Mouse (Mus musculus) embryo, embryonic 10.5 days (tissue): Measurements from ENCODE around the gene Olfr853.

Experiments used
- DNase-seq: peaks from one replicate; pipeline ENCODE4 v3.0.0-alpha.2; 2015; ENCODE audit warnings: low spot score

Gene Olfr853

DNA sequence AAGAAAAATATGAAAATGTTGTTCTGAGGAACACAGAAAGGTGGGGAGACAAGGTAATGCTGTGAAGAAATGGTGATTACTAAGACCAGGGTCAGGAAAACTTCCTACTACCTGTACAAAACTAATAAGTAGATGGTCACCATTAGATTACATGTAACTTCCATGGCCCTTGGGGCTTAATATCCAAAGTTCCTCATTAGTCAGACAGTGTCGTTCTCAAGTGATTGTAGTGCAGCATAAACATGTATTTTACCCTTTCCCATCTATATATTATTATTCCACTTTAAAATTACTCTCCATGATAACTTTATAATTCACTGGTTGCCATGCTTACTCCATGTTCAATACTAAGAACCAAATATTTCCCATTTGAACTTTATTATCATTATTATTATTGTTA is at the start of gene Olfr853:
Olfr853 (minus strand) TSS at position 101 of the 400 bp plus-strand sequence.
- no peak for DNase-seq

DNA sequence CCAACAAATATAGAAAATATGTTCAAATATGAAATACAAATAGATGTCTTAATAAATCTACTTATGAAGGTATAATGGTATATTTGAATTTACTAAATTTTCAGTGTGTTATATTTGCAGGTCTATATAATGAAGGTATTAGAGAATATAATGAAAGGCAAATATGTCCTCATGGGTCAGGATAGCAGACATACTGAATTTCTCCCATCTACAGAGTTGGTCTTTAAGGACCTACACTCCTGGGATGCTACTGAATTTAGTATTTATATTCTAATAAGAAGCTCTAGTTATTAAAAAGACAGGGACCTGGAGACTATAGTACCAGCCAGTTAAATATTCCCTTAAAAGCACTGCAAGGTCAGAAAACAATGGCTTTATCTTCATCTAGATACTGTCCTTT is 41.4 kb upstream of the Olfr853 start, which contains the start of gene Olfr855:
Olfr855 (plus strand) TSS at position 301 of the 400 bp plus-strand sequence.
- DNase-seq = no peak

DNA sequence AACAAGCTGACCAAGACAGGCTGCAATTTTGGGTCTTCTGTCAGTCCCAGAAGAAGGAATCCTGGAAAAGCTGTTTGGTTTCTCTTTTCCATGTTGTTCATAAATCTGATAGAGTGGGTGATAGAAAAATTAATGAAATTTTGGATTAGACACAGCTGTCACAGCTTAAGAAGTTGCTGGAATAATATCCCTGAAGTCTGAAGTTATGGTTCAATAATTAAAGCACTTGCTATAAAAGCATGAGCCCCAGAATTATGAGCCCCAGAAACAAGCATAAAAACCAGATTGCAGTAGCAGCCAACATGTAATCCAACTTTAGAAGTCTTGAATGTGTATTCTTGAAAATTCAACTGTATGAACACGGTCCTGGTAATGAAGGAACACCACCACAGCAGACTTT is 26.4 kb upstream of the Olfr853 start, which contains the start of gene Olfr854:
Olfr854 (minus strand) TSS at position 101 of the 400 bp plus-strand sequence.
- no peak for DNase-seq

DNA sequence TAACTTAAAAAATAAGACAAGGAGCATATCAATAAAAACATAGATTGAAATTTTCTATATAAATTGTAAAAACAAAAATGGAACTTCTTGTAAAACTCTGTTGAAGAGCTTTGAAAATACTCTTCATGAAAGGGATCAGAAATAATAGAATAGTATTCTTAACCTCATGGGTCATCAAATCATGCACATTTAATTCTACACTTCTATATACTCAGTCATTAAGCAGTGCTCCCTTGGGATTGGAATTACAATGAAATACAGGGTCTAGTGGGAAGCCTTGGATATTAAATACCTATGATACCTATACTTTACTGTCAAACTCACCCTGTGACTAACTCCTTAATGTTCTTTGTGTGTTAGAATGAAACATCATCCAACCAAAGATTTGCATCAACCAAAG is 47.9 kb downstream of the Olfr853 start, which contains the start of gene Olfr851:
Olfr851 (plus strand) TSS at position 301 of the 400 bp plus-strand sequence.
- DNase-seq = no peak
